Mouse (Mus musculus) urinary bladder, adult 18-20 months (tissue): ENCODE measurements around the gene Rgl2.

Experiments used
- DNase-seq, 2 experiments: peaks; one replicate each; pipeline ENCODE4 v3.0.0; 2022; ENCODE audit warnings: low spot score in 2 of 2, mixed read lengths in 2 of 2

The Rgl2 gene

DNA sequence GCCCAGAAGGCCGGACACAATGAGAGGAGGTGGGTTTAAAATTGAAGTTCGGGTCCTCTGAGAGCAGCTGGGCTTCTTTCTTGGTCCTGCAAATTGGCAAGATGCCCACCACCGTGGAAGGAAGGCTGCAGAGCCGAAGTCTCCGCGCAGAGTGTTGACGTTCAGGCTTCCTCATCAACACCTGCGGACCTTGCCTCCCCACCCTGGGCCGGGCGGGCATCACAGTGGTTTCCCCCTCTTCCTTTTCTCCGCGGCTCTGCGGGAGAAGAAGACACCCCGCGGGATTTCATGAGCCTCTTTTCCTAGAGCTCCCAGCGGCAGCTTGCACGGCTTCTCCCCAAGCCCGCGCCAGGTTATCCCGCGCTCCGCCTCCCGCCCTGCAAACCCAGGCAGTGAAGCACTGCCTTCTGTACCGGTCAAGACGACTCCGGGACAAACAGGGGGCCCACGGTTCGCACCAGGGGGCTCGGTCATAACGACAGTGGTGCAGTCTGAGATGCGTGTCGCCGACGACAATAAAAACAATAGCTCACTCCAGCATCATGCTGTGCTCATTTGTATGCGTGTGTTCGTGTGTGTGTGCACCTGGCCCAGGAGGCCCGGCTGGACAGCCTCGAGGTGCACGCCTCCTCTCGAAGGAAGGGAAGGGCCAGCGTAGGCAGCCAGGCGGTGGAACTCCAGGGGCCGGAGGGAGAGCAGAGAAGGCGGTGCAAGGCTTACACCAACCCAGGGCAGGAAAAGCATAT lies 20.8 kb upstream of the Rgl2 start:
- DNase-seq: peak in 1 of 2 experiments; percentile 59

- peak; percentile 98 to 99 for DNase-seq
Measured at GRCm38 (mm10) chr17:33909077-33909868, 20.1 kb upstream of the Rgl2 start, which contains the start of gene Daxx. Daxx (plus strand) TSS chr17:33909414.

GRCm38 (mm10) chr17:33909869-33910250 lies 19.5 kb upstream of the Rgl2 start:
- DNase-seq: peak in 1 of 2 experiments; percentile 63

DNA sequence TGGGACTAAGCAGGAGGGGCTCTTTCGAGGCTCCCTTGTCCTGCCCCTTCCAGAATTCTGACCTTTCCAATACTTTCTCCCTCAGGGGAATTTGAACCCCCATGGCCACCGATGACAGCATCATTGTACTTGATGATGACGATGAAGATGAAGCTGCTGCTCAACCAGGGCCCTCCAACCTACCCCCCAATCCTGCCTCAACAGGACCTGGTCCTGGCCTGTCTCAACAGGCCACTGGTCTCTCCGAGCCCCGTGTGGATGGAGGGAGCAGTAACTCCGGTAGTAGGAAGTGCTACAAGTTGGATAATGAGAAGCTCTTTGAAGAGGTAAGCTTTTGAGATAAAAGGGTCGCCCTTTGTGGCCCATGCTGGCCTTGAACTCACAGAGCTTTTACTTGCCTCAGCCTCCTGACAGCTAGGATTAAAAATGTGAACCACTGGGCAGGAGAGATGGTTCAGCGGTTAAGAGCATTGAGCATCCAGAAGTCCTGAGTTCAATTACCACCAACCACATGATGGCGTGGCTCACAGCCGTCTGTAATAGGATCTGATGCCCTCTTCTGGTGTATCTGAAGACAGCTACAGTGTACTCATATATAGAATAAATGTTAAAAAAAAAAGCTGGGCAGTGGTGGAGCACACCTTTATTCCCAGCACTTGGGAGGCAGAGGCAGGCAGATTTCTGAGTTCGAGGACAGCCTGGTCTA lies 18.8 kb upstream of the Rgl2 start:
- DNase-seq: no peak

DNA sequence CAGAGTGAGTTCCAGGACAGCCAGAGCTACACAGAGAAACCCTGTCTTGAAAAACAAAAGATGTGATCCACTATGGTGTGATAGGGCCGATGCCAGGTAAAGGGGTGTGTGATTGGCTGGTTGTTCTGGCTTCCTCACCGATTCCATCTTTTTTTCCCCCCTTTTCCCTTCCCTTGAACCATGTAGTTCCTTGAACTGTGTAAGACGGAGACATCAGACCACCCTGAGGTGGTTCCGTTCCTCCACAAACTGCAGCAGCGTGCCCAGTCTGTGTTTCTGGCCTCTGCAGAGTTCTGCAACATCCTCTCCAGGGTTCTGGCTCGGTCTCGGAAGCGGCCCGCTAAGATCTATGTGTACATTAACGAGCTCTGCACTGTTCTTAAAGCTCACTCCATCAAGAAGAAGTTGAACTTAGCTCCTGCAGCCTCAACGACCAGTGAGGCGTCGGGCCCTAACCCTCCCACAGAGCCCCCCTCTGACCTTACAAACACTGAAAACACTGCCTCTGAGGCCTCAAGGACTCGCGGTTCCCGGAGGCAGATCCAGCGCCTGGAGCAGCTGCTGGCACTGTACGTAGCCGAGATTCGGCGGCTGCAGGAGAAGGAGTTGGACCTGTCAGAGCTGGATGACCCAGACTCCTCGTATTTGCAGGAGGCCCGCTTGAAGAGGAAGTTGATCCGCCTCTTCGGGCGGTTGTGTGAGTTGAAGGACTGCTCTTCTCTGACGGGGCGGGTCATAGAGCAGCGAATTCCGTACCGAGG lies 18.1 kb upstream of the Rgl2 start:
- DNase-seq: no peak

DNA sequence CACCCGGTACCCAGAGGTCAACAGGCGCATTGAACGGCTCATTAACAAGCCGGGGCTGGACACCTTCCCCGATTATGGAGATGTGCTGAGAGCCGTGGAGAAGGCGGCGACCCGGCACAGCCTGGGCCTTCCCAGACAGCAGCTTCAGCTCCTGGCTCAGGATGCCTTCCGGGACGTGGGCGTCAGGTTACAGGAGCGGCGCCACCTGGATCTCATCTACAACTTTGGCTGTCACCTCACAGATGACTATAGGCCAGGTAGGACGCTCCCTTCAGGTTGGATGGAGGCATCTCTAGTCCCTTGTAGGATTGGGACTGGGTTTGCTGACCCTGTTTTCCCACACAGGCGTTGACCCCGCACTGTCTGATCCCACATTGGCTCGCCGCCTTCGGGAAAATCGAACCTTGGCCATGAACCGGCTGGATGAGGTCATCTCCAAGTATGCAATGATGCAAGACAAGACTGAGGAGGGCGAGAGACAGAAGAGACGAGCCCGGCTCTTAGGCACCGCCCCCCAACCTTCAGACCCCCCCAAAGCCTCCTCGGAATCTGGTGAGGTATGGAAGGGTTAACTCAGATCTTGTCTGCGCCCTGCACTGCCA lies 17.4 kb upstream of the Rgl2 start:
- no peak for DNase-seq

DNA sequence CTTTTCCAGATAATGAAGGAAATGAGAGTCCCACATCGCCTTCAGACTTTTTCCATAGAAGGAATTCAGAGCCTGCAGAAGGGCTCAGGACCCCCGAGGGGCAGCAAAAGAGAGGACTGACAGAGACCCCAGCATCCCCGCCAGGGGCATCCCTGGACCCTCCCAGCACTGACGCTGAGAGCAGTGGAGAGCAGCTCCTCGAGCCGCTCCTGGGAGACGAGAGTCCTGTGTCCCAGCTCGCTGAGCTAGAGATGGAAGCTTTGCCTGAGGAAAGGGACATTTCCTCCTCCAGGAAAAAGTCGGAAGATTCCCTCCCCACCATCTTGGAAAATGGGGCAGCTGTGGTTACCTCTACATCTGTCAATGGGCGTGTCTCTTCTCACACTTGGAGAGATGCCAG lies 16.1 kb upstream of the Rgl2 start:
- DNase-seq: no peak

GRCm38 (mm10) chr17:33913905-33914304 lies 15.4 kb upstream of the Rgl2 start:
- DNase-seq: no peak

DNA sequence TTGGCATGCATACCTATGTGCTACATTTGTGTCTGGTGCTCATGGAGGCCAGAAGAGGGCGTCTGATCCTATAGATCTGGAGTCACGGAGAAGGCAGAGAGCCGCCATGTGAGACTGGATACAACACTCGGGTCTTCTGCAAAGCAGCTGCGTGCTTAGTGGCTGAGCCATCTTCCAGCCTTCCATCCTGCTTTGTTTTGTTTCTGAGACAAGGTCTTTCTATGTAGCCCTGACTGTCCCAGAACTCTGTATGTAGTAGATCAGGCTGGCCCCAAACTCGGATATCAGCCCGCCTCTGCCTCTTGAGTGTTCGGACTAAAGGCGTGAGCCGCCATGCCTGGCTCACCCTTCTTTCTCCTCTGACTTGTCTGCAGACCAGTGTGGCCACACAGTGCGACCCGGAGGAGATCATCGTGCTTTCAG lies 14.4 kb upstream of the Rgl2 start:
- DNase-seq: no peak

GRCm38 (mm10) chr17:33915671-33916250 lies 13.6 kb upstream of the Rgl2 start, which contains the start of the genes Tapbp and Zbtb22:
Tapbp (plus strand) TSS chr17:33915899.
Zbtb22 (plus strand) TSS chr17:33915904.
- peak; percentile 80 to 95 for DNase-seq

DNA sequence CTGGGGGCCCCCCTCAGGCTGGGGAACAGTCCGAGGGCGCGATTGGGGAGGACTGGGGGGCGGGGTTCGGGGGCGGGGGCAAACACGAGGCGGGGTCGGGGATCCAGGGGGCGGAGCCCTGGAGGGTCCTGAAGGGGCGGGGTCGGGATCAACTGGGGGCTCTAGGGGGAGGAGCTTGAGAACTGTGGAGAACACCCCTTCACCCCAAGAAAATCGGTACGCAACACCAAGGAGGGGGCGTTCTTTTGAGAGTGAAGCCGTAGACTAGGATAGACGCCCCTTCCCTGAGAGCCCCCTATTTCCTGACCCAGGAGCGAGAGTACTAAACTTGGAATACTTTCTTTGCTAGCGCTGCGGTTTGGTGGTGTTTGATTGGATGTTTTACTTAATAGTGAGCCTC lies 13.0 kb upstream of the Rgl2 start:
- DNase-seq: no peak

GRCm38 (mm10) chr17:33916847-33917655 lies 12.3 kb upstream of the Rgl2 start:
- no peak for DNase-seq

GRCm38 (mm10) chr17:33917656-33918292 lies 11.6 kb upstream of the Rgl2 start:
- DNase-seq: no peak

- DNase-seq: peak in 1 of 2 experiments; percentile 45
Measured at GRCm38 (mm10) chr17:33918293-33919203, 10.8 kb upstream of the Rgl2 start.

DNA sequence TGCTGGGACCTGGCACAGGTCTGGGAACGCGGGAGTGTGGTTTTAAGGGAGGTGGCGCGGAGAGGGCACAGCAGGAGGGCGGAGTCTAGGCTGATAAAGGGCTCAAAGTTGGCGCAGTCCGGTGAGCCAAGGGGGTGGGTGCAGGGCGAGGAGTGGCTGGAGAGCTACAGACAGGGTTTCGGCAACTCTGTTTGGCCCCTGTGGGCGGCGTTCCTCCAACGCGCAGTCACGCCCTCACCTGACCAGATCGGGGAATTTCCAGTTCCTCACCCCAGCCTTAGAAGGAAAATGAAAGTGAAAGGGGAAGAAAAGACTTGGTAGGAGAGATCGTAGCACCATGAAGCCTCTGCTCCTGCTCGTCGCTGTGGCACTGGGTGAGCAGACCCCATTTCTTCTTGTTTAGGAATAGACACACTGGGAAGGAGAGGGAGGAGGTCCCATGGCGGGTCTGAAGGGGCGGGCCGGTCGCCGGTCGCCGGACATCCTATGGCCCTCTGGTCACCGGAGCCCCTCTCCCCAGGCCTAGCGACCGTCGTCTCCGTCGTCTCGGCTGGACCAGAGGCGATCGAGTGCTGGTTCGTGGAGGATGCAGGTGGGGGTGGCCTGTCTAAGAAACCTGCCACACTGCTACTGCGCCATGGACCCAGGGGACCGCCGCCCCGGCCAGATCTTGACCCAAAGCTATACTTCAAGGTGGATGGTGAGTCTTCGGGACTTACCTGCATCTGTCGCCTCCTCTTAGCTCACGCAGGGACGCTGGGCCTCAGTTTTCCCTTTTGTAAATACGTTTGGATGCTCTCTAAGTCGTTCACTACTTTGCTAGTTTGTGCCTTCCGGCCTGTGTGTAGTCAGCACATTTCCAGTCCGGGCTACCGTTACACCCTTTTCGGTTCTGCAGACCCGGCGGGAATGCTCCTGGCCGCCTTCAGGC lies 9.7 kb upstream of the Rgl2 start:
- peak; percentile 78 to 86 for DNase-seq

- peak; percentile 69 to 77 for DNase-seq
Measured at GRCm38 (mm10) chr17:33920282-33921097, 8.9 kb upstream of the Rgl2 start.
